Mouse (Mus musculus) midbrain, embryonic 14.5 days (tissue): Measurements from ENCODE around the gene Kir3dl1. TPM values are rescaled to one million over a fixed set of nuclear protein-coding genes. Genes with fewer than 3 reads are reported as not detected.
"Not testable (repeated sequence)": the region's sequence is repeated elsewhere in the genome, so short reads cannot be mapped to it uniquely, and the experiment has no call there.

Source experiments
- ATAC-seq: fragments of 200-750 bp; cut with Nextera tagmentation; 2 replicates; pipeline ENCODE4 v1.8.0; 2017; ENCODE audit warnings: moderate number of reproducible peaks, moderate library complexity; ENCODE audit not compliant: low FRiP score, low TSS enrichment
- DNase-seq: peaks from one replicate; pipeline ENCODE4 v3.0.0-alpha.2; 2015
- H3K27ac ChIP-seq: fragments of 300-500 bp; sonication (generic); replicated peaks from 2 replicates; pipeline ENCODE4 v1.5.1; 2014; ENCODE audit warnings: mild to moderate bottlenecking, low read depth, low read length, moderate library complexity
- H3K27me3 ChIP-seq: fragments of 300-500 bp; sonication (generic); 2 replicates; pipeline ENCODE4 v1.6.1; 2014; ENCODE audit warnings: low read length, control low read depth, mixed read lengths; ENCODE audit not compliant: control insufficient read depth, insufficient read depth
- H3K36me3 ChIP-seq: fragments of 300-500 bp; sonication (generic); 2 replicates; pipeline ENCODE4 v1.6.1; 2014; ENCODE audit warnings: low read length, control low read depth; ENCODE audit not compliant: control insufficient read depth, insufficient read depth
- H3K4me1 ChIP-seq: fragments of 300-500 bp; sonication (generic); 2 replicates; pipeline ENCODE4 v1.6.1; 2014; ENCODE audit warnings: mild to moderate bottlenecking, antibody characterized with exemption, low read length, control low read depth; ENCODE audit not compliant: control insufficient read depth, insufficient read depth
- H3K4me2 ChIP-seq: fragments of 300-500 bp; sonication (generic); 2 replicates; pipeline ENCODE4 v1.6.1; 2014; ENCODE audit warnings: mild to moderate bottlenecking, low read length, moderate library complexity
- H3K4me3 ChIP-seq: fragments of 300-500 bp; sonication (generic); replicated peaks from 2 replicates; pipeline ENCODE4 v1.5.1; 2014; ENCODE audit warnings: low read depth, low read length
- H3K9ac ChIP-seq: fragments of 300-500 bp; sonication (generic); replicated peaks from 2 replicates; pipeline ENCODE4 v1.6.1; 2014; ENCODE audit warnings: mild to moderate bottlenecking, low read length, moderate library complexity
- H3K9me3 ChIP-seq: fragments of 300-500 bp; sonication (generic); 2 replicates; pipeline ENCODE4 v1.6.1; 2016; ENCODE audit warnings: low read length, control low read depth, mixed read lengths; ENCODE audit not compliant: control insufficient read depth
- WGBS: fragments of 180-500 bp; shearing (Covaris S2); extraction: QIAGEN DNeasy Blood & Tissue Kit; methylation state at CpG from one replicate; pipeline ENCODE4 v1.1.7; 2014; 5-methylcytosine and 5-hydroxymethylcytosine counted together
- polyA plus RNA-seq: library from polyadenylated mRNA; unstranded; fragments of >200 nt; fragmentation: Nextera tagmentation; extraction: Ambion mirVana; gene quantifications from 2 replicates; pipeline ENCODE4 v1.2.1, GENCODE M21; 2014

The Kir3dl1 gene
- polyA plus RNA-seq: not detected in 2 replicates

GRCm38 (mm10) chrX:136517699-136518098 is at the start of gene Kir3dl1:
Gene Kir3dl1, plus strand, starts transcription at chrX:136517999.
- H3K27ac ChIP-seq, H3K9ac ChIP-seq, H3K27me3 ChIP-seq, H3K4me2 ChIP-seq, H3K36me3 ChIP-seq, H3K4me3 ChIP-seq, ATAC-seq, H3K4me1 ChIP-seq, DNase-seq, H3K9me3 ChIP-seq: not testable (repeated sequence)
- 75% methylated on average over 4 of the region's 4 CpGs for WGBS

- H3K4me3 ChIP-seq, H3K27ac ChIP-seq, H3K9ac ChIP-seq, DNase-seq, H3K36me3 ChIP-seq, H3K27me3 ChIP-seq, H3K4me2 ChIP-seq, H3K4me1 ChIP-seq, H3K9me3 ChIP-seq, ATAC-seq: not testable (repeated sequence)
- 72% methylated on average over 1 of the region's 1 CpGs for WGBS
These were observed 26.2 kb downstream of the Kir3dl1 start, which contains the start of gene Kir3dl2 for GRCm38 (mm10) chrX:136543956-136544355. Gene Kir3dl2, minus strand, starts transcription at chrX:136544056.

- WGBS: 90% methylated on average over 9 of the region's 9 CpGs
- H3K36me3 ChIP-seq, DNase-seq, H3K4me1 ChIP-seq, H3K4me3 ChIP-seq, ATAC-seq, H3K27ac ChIP-seq, H3K4me2 ChIP-seq, H3K9ac ChIP-seq, H3K27me3 ChIP-seq, H3K9me3 ChIP-seq: not testable (repeated sequence)
These were observed 51.3 kb downstream of the Kir3dl1 start for GRCm38 (mm10) chrX:136569094-136569493.

Other genes starting within 250 kb of the Kir3dl1 start
- gene Bex3, start 247.7 kb upstream of the Kir3dl1 start, polyA plus RNA-seq: 670 and 741 TPM in 2 replicates
- not detected in 2 replicates for gene Kir3dl2, start 26.1 kb downstream of the Kir3dl1 start, polyA plus RNA-seq
- gene Tceal3, start 72.8 kb downstream of the Kir3dl1 start, polyA plus RNA-seq: 39.4 and 74.5 TPM in 2 replicates
- gene Tceal1, start 190.0 kb downstream of the Kir3dl1 start, polyA plus RNA-seq: 25.2 and 26.8 TPM in 2 replicates
- gene Morf4l2, start 225.7 kb downstream of the Kir3dl1 start, polyA plus RNA-seq: 500 and 612 TPM in 2 replicates